Mouse (Mus musculus) embryonic stem cell, embryonic (primary cell): ENCODE measurements at regions not wholly inside any gene's neighbourhood (a gene's known extent, or its start where the extent isn't known, plus 50 kb on each side); places are given as distances from the start of the nearest gene placed in this dataset.

Experiments
- CTCF ChIA-PET, 4 experiments: fragments of 300-600 bp in 2 of 4; fragments of 350-600 bp in 2 of 4; sonication (Branson Sonifier 250); formaldehyde crosslinking; loops; one replicate each; lab custom pipeline; 2022; ENCODE audit warnings: inconsistent platforms in 2 of 4; lab: Charles Lee
- POLR2A ChIA-PET, 4 experiments: fragments of 300-600 bp in 2 of 4; fragments of 350-600 bp in 2 of 4; sonication (Branson Sonifier 250); formaldehyde crosslinking; loops; one replicate each; lab custom pipeline; 2022; ENCODE audit warnings: antibody characterized with exemption in 4 of 4, inconsistent platforms in 1 of 4; lab: Charles Lee

- POLR2A ChIA-PET, result interaction anchor here in 1 of 4 experiments (1.3 kb wide), 1 partner anchor 14 kb away, joined by 3 read pairs; no protein-coding TSS in a partner anchor
- CTCF ChIA-PET, result interaction anchor here in 1 of 4 experiments (0.6 kb wide), 1 partner anchor 197 kb away, joined by 3 read pairs; no protein-coding TSS in a partner anchor
These were observed 264.4 kb upstream of the Adcy2 start for GRCm38 (mm10) chr13:69263722-69264121.

- POLR2A ChIA-PET, result interaction anchor here in 1 of 4 experiments (0.6 kb wide), 1 partner anchor 520 kb away, joined by 3 read pairs; no protein-coding TSS in a partner anchor
- CTCF ChIA-PET, result no interaction called here
These were observed 266.7 kb upstream of the Adcy2 start for GRCm38 (mm10) chr13:69266071-69266470.

- POLR2A ChIA-PET, result no interaction called here
- CTCF ChIA-PET, result no interaction called here
These were observed 261.0 kb upstream of the Nsun2 start for GRCm38 (mm10) chr13:69272506-69272905.

GRCm38 (mm10) chr13:69279647-69280046 is 253.9 kb upstream of the Nsun2 start:
- ChIA-PET CTCF (no interaction called here), POLR2A (no interaction called here)

GRCm38 (mm10) chr13:69294483-69294882 is 239.1 kb upstream of the Nsun2 start:
- CTCF ChIA-PET, result no interaction called here
- POLR2A ChIA-PET, result interaction anchor here in 1 of 4 experiments (0.5 kb wide), 1 partner anchor 133 kb away, joined by 3 read pairs; no protein-coding TSS in a partner anchor

GRCm38 (mm10) chr13:69303316-69303715 is 230.2 kb upstream of the Nsun2 start:
- CTCF ChIA-PET, result no interaction called here
- POLR2A ChIA-PET, result no interaction called here

GRCm38 (mm10) chr13:69330412-69331000 is 203.0 kb upstream of the Nsun2 start:
- CTCF ChIA-PET, result interaction anchor here in 1 of 4 experiments (0.6 kb wide), 1 partner anchor 67 kb away, joined by 3 read pairs; no protein-coding TSS in a partner anchor
- POLR2A ChIA-PET, result no interaction called here

- ChIA-PET CTCF (interaction anchor here in 1 of 4 experiments (0.8 kb wide), 1 partner anchor 129 kb away, joined by 3 read pairs; no protein-coding TSS in a partner anchor), POLR2A (no interaction called here)
These were observed 201.8 kb upstream of the Nsun2 start for GRCm38 (mm10) chr13:69331537-69332435.

- CTCF ChIA-PET, result no interaction called here
- POLR2A ChIA-PET, result interaction anchor here in 1 of 4 experiments (0.6 kb wide), 1 partner anchor 257 kb away, joined by 4 read pairs; no protein-coding TSS in a partner anchor
These were observed 189.7 kb upstream of the Nsun2 start for GRCm38 (mm10) chr13:69343806-69344205.

GRCm38 (mm10) chr13:69357435-69357834 is 176.1 kb upstream of the Nsun2 start:
- ChIA-PET CTCF (no interaction called here), POLR2A (no interaction called here)

GRCm38 (mm10) chr13:69365880-69366490 is 167.6 kb upstream of the Nsun2 start:
- POLR2A ChIA-PET, result no interaction called here
- CTCF ChIA-PET, result no interaction called here

- POLR2A ChIA-PET, result no interaction called here
- CTCF ChIA-PET, result no interaction called here
These were observed 160.3 kb upstream of the Nsun2 start for GRCm38 (mm10) chr13:69373101-69373815.

- ChIA-PET CTCF (no interaction called here), POLR2A (no interaction called here)
These were observed 159.8 kb upstream of the Nsun2 start for GRCm38 (mm10) chr13:69373816-69374142.

GRCm38 (mm10) chr13:69380403-69380802 is 153.1 kb upstream of the Nsun2 start:
- ChIA-PET POLR2A (no interaction called here), CTCF (interaction anchor here in 1 of 4 experiments (1.1 kb wide), 1 partner anchor 80 kb away, joined by 4 read pairs; no protein-coding TSS in a partner anchor)

GRCm38 (mm10) chr13:69384767-69385166 is 148.8 kb upstream of the Nsun2 start:
- CTCF ChIA-PET, result no interaction called here
- POLR2A ChIA-PET, result no interaction called here

- CTCF ChIA-PET, result no interaction called here
- POLR2A ChIA-PET, result interaction anchor here in 1 of 4 experiments (0.7 kb wide), 1 partner anchor 17 kb away, joined by 4 read pairs; no protein-coding TSS in a partner anchor
These were observed 140.4 kb upstream of the Nsun2 start for GRCm38 (mm10) chr13:69392917-69393827.

- CTCF ChIA-PET, result no interaction called here
- POLR2A ChIA-PET, result no interaction called here
These were observed 139.0 kb upstream of the Nsun2 start for GRCm38 (mm10) chr13:69394544-69394943.

GRCm38 (mm10) chr13:69410359-69410758 is 123.2 kb upstream of the Nsun2 start:
- POLR2A ChIA-PET, result no interaction called here
- CTCF ChIA-PET, result no interaction called here
